Comparison of ENCODE assay signal across 7 mouse cellular contexts in genomic region chr8:105607684-105608083, GRCm38 (mm10). TPM values are rescaled to one million over a fixed set of nuclear protein-coding genes. Genes with fewer than 3 reads are reported as not detected.
DNase-seq lines count a peak whose midpoint lies in the region; ATAC-seq lines count a peak whose summit lies in the region.

No protein-coding gene starts in this region.

- no peak overlapping the region for H3K4me3 ChIP-seq in heart, embryonic 14.5 days (ENCODE audit: control insufficient read depth in 1 of 2, insufficient read depth in 1 of 2, low read depth in 1 of 2, low read length in 2 of 2)
- H3K4me3 ChIP-seq in liver, embryonic 15.5 days (replicated peaks): 0 out of 2 replicates have a peak overlapping the region, but pooled peaks have one; percentile 73

- no peak overlapping the region for H3K9ac ChIP-seq in heart, embryonic 14.5 days (ENCODE audit: low read length)
- no peak overlapping the region for H3K9ac ChIP-seq in liver, embryonic 15.5 days

- no peaks in the 10 kb centered on the region for H3K9me3 ChIP-seq in heart, embryonic 14.5 days (ENCODE audit: control insufficient read depth, low read length)
- H3K9me3 ChIP-seq in liver, embryonic 15.5 days (replicated peaks): no peaks in the 10 kb centered on the region

- H3K4me2 ChIP-seq in heart, embryonic 14.5 days (ENCODE audit: low read length): peak overlapping the region; percentile 89
- H3K4me2 ChIP-seq in liver, embryonic 15.5 days: peak overlapping the region; percentile 99

- no peak for ATAC-seq in heart, embryonic 14.5 days (ENCODE audit: insufficient number of reproducible peaks, insufficient read depth, low FRiP score, low read depth)
- no peak for ATAC-seq in liver, embryonic 15.5 days (ENCODE audit: insufficient read depth)

- DNase-seq in right cerebral cortex, postnatal 14 days: peak; percentile 28
- DNase-seq in right cerebral cortex, adult 18-20 months: no peak
- peak; percentile 47 for DNase-seq in c-Kit-negative CD71-positive TER-119-positive erythroid progenitor cells, embryonic 14.5 days (ENCODE audit: low read depth, low spot score)
- DNase-seq in spleen, postnatal 4 days (ENCODE audit: low spot score in 2 of 2): peak; percentile 72 to 83
- no peak for DNase-seq in urinary bladder, postnatal 36 days (ENCODE audit: low spot score in 2 of 2)

- peaks cover 6% of the 10 kb centered on the region for H3K36me3 ChIP-seq in heart, embryonic 14.5 days (ENCODE audit: control insufficient read depth, insufficient read depth, low read length)
- H3K36me3 ChIP-seq in liver, embryonic 15.5 days (replicated peaks): no peaks in the 10 kb centered on the region

- no peak overlapping the region for H3K27ac ChIP-seq in heart, embryonic 14.5 days (replicated peaks in 1 of 2; ENCODE audit: control insufficient read depth in 1 of 2, insufficient read depth in 1 of 2, low read depth in 2 of 2, low read length in 2 of 2)
- 0 out of 2 replicates have a peak overlapping the region, but pooled peaks have one; percentile 81 for H3K27ac ChIP-seq in liver, embryonic 15.5 days (replicated peaks)

- no peaks in the 10 kb centered on the region for H3K27me3 ChIP-seq in heart, embryonic 14.5 days (ENCODE audit: control insufficient read depth, insufficient read depth, low read length)
- peaks cover 21% of the 10 kb centered on the region for H3K27me3 ChIP-seq in liver, embryonic 15.5 days

- 27% methylated on average over 4 of the region's 4 CpGs for WGBS in heart, embryonic 14.5 days
- 10% methylated on average over 4 of the region's 4 CpGs for WGBS in liver, embryonic 15.5 days (ENCODE audit: insufficient replicate concordance)

- peaks cover 14 to 26% of the 10 kb centered on the region in 2 experiments for H3K4me1 ChIP-seq in heart, embryonic 14.5 days (ENCODE audit: control insufficient read depth in 2 of 2, insufficient read depth in 2 of 2, low read length in 2 of 2)
- H3K4me1 ChIP-seq in liver, embryonic 15.5 days (replicated peaks): peaks cover 86% of the 10 kb centered on the region

RNA-seq across cellular contexts. Expression of gene Ripor1, which starts 2.6 kb away (rescaled TPM):
- 25.7 and 25.8 TPM in 2 replicates for polyA plus RNA-seq in heart, embryonic 14.5 days (2014; fragmentation: Nextera tagmentation; extraction: Ambion mirVana)
- 7.1 and 7.2 TPM in 2 replicates for polyA plus RNA-seq in liver, embryonic 15.5 days (2015; fragmentation: Nextera tagmentation; extraction: Ambion mirVana)

RNA-seq across cellular contexts. Expression of gene Ctcf, which starts 28.7 kb away (rescaled TPM):
- 54.7 and 62.5 TPM in 2 replicates for polyA plus RNA-seq in heart, embryonic 14.5 days (2014; fragmentation: Nextera tagmentation; extraction: Ambion mirVana)
- polyA plus RNA-seq in liver, embryonic 15.5 days (2015; fragmentation: Nextera tagmentation; extraction: Ambion mirVana): 62.0 and 63.5 TPM in 2 replicates

RNA-seq across cellular contexts. Expression of gene Agrp, which starts 29.5 kb away (rescaled TPM):
- 0.54 TPM in 2 replicates for polyA plus RNA-seq in heart, embryonic 14.5 days (2014; fragmentation: Nextera tagmentation; extraction: Ambion mirVana)
- 0.18 TPM in 1 of 2 replicates, not detected in the other for polyA plus RNA-seq in liver, embryonic 15.5 days (2015; fragmentation: Nextera tagmentation; extraction: Ambion mirVana)

RNA-seq across cellular contexts. Expression of gene Atp6v0d1, which starts 41.8 kb away (rescaled TPM):
- polyA plus RNA-seq in heart, embryonic 14.5 days (2014; fragmentation: Nextera tagmentation; extraction: Ambion mirVana): 59.1 and 64.5 TPM in 2 replicates
- polyA plus RNA-seq in liver, embryonic 15.5 days (2015; fragmentation: Nextera tagmentation; extraction: Ambion mirVana): 52.4 and 59.4 TPM in 2 replicates

Comparison
In these comparisons a context has a peak if more than half of its experiments do, and no peak if none do; other contexts are left out.
1. DNase-seq: peak in right cerebral cortex, postnatal 14 days (single experiment), c-Kit-negative CD71-positive TER-119-positive erythroid progenitor cells, embryonic 14.5 days (single experiment) and spleen, postnatal 4 days (2 of 2); none in right cerebral cortex, adult 18-20 months (single experiment) and urinary bladder, postnatal 36 days (0 of 2).